Comparison of ENCODE assay signal across 8 mouse cellular contexts in the genomic region with DNA sequence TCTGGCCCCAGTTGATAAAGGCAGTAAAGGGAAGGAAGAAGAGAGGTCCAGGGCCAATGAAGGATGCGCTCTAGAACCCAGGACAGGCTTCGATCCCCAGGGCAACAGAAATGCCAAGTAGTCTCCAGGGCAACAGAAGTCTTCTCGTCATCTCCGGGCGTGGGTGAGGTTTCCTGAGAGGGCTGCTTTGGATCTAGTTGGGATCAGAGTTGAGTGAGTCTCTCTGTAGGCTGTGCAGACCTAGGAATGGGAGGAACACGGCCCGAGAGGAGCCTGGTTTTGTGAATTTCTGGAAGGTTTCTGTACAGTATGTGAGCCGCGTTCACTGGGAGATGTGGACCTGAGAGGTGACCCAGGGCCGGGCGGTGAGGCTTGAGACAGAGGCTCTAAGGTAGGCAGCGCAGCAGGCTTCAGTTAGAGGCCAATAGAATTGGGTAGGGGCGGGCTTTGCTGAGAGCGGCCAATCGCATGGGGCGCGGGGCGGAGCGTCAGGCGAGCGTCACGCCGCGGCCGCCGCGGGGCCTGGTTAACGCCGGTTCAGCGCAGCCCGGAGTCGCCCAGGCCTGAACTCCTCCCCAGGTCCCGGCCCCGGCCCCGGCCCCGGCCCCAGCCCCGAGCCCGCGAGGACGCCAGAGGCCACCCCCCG. TPM values are rescaled to one million over a fixed set of nuclear protein-coding genes. Genes with fewer than 3 reads are reported as not detected.
DNase-seq lines count a peak whose midpoint lies in the region; ATAC-seq lines count a peak whose summit lies in the region.

A gene (plus strand): TSS at position 190 of the 646 bp plus-strand sequence.
A gene (minus strand): TSS at position 364 of the 646 bp plus-strand sequence.

- peaks cover 9% of the 10 kb centered on the region for H3K27me3 ChIP-seq in hindbrain, embryonic 11.5 days (ENCODE audit: control insufficient read depth, insufficient read depth, low read length)

- peak within 1 kb of the TSS; percentile 86 for H3K4me2 ChIP-seq in hindbrain, embryonic 11.5 days (replicated peaks; ENCODE audit: low read depth, low read length)

- peak within 1 kb of the TSS; percentile 93 for H3K9ac ChIP-seq in hindbrain, embryonic 11.5 days (ENCODE audit: low read depth, low read length)

- peak within 1 kb of the TSS; percentile 36; the same call in 1 of the 2 replicates for H3K27ac ChIP-seq in hindbrain, embryonic 11.5 days (ENCODE audit: low read depth, low read length)

- H3K9me3 ChIP-seq in hindbrain, embryonic 11.5 days (ENCODE audit: control insufficient read depth, low read length) = no peaks in the 10 kb centered on the region

- H3K36me3 ChIP-seq in hindbrain, embryonic 11.5 days (ENCODE audit: control insufficient read depth, insufficient read depth, low read length) = no peaks in the 10 kb centered on the region

- peak within 1 kb of the TSS; percentile 78 for H3K4me3 ChIP-seq in hindbrain, embryonic 11.5 days (ENCODE audit: low read depth, low read length)

- DNase-seq in MN1 (ENCODE audit: low spot score) = peak; percentile 77
- DNase-seq in cerebellum, adult 9-10 months = peak; percentile 93
- peak; percentile 93 for DNase-seq in hindbrain, embryonic 11.5 days (ENCODE audit: low spot score)
- peak; percentile 83 to 91 for DNase-seq in layer of hippocampus, postnatal 14 days (ENCODE audit: low spot score in 2 of 2)
- DNase-seq in lung, postnatal 14 days = peak; percentile 88
- peak; percentile 72 for DNase-seq in retina, adult 2 months (ENCODE audit: low read depth, low spot score)
- DNase-seq in thymus, postnatal 36 days = peak; percentile 90

- H3K4me1 ChIP-seq in hindbrain, embryonic 11.5 days (replicated peaks; ENCODE audit: control insufficient read depth, insufficient read depth, low read length) = peaks cover 2% of the 10 kb centered on the region; the same call in 1 of the 2 replicates

- 1% methylated on average over 34 of the region's 41 CpGs for WGBS in hindbrain, embryonic 11.5 days

- ATAC-seq in frontal cortex, adult (ENCODE audit: low TSS enrichment) = peak; percentile 95
- ATAC-seq in hindbrain, embryonic 11.5 days (ENCODE audit: low FRiP score) = peak; percentile 90

RNA-seq across cellular contexts. Expression of the first gene that starts in this region (rescaled TPM):
- 5.7 and 7.2 TPM in 2 replicates for polyA plus RNA-seq in hindbrain, embryonic 11.5 days (2014; fragmentation: Nextera tagmentation; extraction: Ambion mirVana)
- 10 to 100 TPM; 55.8 to 57.6 TPM for total RNA-seq in layer of hippocampus, postnatal 14 days (2021)

RNA-seq across cellular contexts. Expression of the second gene that starts in this region (rescaled TPM):
- polyA plus RNA-seq in hindbrain, embryonic 11.5 days (2014; fragmentation: Nextera tagmentation; extraction: Ambion mirVana) = 2.2 and 2.4 TPM in 2 replicates
- 1 to 10 TPM; 1.2 TPM for total RNA-seq in layer of hippocampus, postnatal 14 days (2021)

Comparison
In these comparisons a context has a peak if more than half of its experiments do, and no peak if none do; other contexts are left out.
1. Peak in every context shown above with its lines: DNase-seq, ATAC-seq, H3K4me3 ChIP-seq and H3K27ac ChIP-seq.